Mouse (Mus musculus) midbrain, embryonic 15.5 days (tissue): ENCODE results near the gene Serpine2. TPM values are rescaled to one million over a fixed set of nuclear protein-coding genes. Genes with fewer than 3 reads are reported as not detected.

Source experiments
- ATAC-seq: fragments of 200-750 bp; cut with Nextera tagmentation; replicated peaks from 2 replicates; pipeline ENCODE4 v1.8.0; 2017; ENCODE audit warnings: moderate TSS enrichment
- H3K27ac ChIP-seq: fragments of 300-500 bp; sonication (generic); 2 replicates; pipeline ENCODE4 v1.5.1; 2015; ENCODE audit warnings: mild to moderate bottlenecking, inconsistent platforms
- H3K27me3 ChIP-seq: fragments of 300-500 bp; sonication (generic); replicated peaks from 2 replicates; pipeline ENCODE4 v1.6.1; 2015; ENCODE audit warnings: inconsistent platforms
- H3K36me3 ChIP-seq: fragments of 300-500 bp; sonication (generic); replicated peaks from 2 replicates; pipeline ENCODE4 v1.6.1; 2015; ENCODE audit warnings: inconsistent platforms
- H3K4me1 ChIP-seq: fragments of 300-500 bp; sonication (generic); 2 replicates; pipeline ENCODE4 v1.6.1; 2015; ENCODE audit warnings: inconsistent platforms
- H3K4me2 ChIP-seq: fragments of 300-500 bp; sonication (generic); 2 replicates; pipeline ENCODE4 v1.6.1; 2015; ENCODE audit warnings: inconsistent platforms, mild to moderate bottlenecking, moderate library complexity
- H3K4me3 ChIP-seq: fragments of 300-500 bp; sonication (generic); 2 replicates; pipeline ENCODE4 v1.5.1; 2015; ENCODE audit warnings: mild to moderate bottlenecking, inconsistent platforms
- H3K9ac ChIP-seq: fragments of 300-500 bp; sonication (generic); 2 replicates; pipeline ENCODE4 v1.6.1; 2015; ENCODE audit warnings: mild to moderate bottlenecking, inconsistent platforms
- H3K9me3 ChIP-seq: fragments of 300-500 bp; sonication (generic); 2 replicates; pipeline ENCODE4 v1.6.1; 2016; ENCODE audit warnings: inconsistent platforms
- WGBS: fragments of 180-500 bp; shearing (Covaris S2); methylation state at CpG from one replicate; pipeline ENCODE4 v1.1.7; 2015; ENCODE audit warnings: mixed read lengths; 5-methylcytosine and 5-hydroxymethylcytosine counted together
- polyA plus RNA-seq: library from polyadenylated mRNA; unstranded; fragments of >200 nt; fragmentation: Nextera tagmentation; extraction: Ambion mirVana; gene quantifications from 2 replicates; pipeline ENCODE4 v1.2.1, GENCODE M21; 2015

The Serpine2 gene
- polyA plus RNA-seq, 1 experiment from 2014 or later = 201 TPM

GRCm38 (mm10) chr1:79762282-79763250 lies 98.4 kb downstream of the Serpine2 start:
- no peaks in the 10 kb centered on the region for H3K27me3 ChIP-seq
- no peaks in the 10 kb centered on the region for H3K36me3 ChIP-seq
- WGBS = 64% methylated on average over 16 of the region's 16 CpGs
- H3K4me3 ChIP-seq = peak overlapping the region; percentile 81
- H3K9me3 ChIP-seq = no peaks in the 10 kb centered on the region
- peak overlapping the region; percentile 59 for H3K27ac ChIP-seq
- peak overlapping the region; percentile 85 for H3K9ac ChIP-seq
- H3K4me1 ChIP-seq = peaks cover 35% of the 10 kb centered on the region
- H3K4me2 ChIP-seq = peak overlapping the region; percentile 76
- peak; percentile 1; the same call in 1 of the 2 replicates for ATAC-seq

DNA sequence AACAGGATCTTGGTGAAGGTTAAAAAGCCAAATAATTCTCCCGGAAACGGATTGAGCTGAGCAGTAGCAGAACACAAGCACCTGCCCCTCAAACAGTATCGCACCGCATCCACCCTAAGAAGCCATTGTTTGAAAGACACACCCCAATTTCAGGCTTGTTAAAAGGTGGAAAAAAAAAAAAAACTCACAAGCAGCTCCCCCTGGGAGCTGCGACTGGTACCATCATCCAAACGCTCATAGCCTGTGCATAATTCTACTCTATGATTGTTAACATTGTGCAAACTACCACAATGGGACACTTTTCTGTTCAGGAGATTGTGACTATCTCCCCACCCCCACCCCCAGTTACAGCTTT lies 99.1 kb downstream of the Serpine2 start:
- 5% methylated on average over 6 of the region's 6 CpGs for WGBS
- H3K4me1 ChIP-seq = peaks cover 38% of the 10 kb centered on the region
- peak; percentile 64 for ATAC-seq
- peak overlapping the region; percentile 76 for H3K4me2 ChIP-seq
- H3K27me3 ChIP-seq = no peaks in the 10 kb centered on the region
- H3K27ac ChIP-seq = peak overlapping the region; percentile 59
- H3K9ac ChIP-seq = peak overlapping the region; percentile 85
- H3K4me3 ChIP-seq = peak overlapping the region; percentile 81
- H3K36me3 ChIP-seq = no peaks in the 10 kb centered on the region
- H3K9me3 ChIP-seq = no peaks in the 10 kb centered on the region

- Histone ChIP-seq H3K27me3 (no peaks in the 10 kb centered on the region), H3K27ac (peak overlapping the region; percentile 59), H3K4me1 (peaks cover 39% of the 10 kb centered on the region), H3K9ac (peak overlapping the region; percentile 85), H3K4me2 (peak overlapping the region; percentile 76), H3K9me3 (no peaks in the 10 kb centered on the region), H3K4me3 (peak overlapping the region; percentile 81), H3K36me3 (no peaks in the 10 kb centered on the region)
- ATAC-seq = peak; percentile 98
- WGBS = under 1% methylated on average over 65 of the region's 65 CpGs
Observed at GRCm38 (mm10) chr1:79761106-79761916, 99.7 kb downstream of the Serpine2 start.

GRCm38 (mm10) chr1:79760656-79761055 lies 100.3 kb downstream of the Serpine2 start:
- H3K27ac ChIP-seq = no peak overlapping the region
- H3K9me3 ChIP-seq = no peaks in the 10 kb centered on the region
- H3K9ac ChIP-seq = peak overlapping the region; percentile 85
- H3K4me1 ChIP-seq = peaks cover 39% of the 10 kb centered on the region
- no peaks in the 10 kb centered on the region for H3K36me3 ChIP-seq
- 7% methylated on average over 11 of the region's 11 CpGs for WGBS
- peak; percentile 22; the same call in 1 of the 2 replicates for ATAC-seq
- peak overlapping the region; percentile 76 for H3K4me2 ChIP-seq
- peak overlapping the region; percentile 81 for H3K4me3 ChIP-seq
- H3K27me3 ChIP-seq = no peaks in the 10 kb centered on the region

DNA sequence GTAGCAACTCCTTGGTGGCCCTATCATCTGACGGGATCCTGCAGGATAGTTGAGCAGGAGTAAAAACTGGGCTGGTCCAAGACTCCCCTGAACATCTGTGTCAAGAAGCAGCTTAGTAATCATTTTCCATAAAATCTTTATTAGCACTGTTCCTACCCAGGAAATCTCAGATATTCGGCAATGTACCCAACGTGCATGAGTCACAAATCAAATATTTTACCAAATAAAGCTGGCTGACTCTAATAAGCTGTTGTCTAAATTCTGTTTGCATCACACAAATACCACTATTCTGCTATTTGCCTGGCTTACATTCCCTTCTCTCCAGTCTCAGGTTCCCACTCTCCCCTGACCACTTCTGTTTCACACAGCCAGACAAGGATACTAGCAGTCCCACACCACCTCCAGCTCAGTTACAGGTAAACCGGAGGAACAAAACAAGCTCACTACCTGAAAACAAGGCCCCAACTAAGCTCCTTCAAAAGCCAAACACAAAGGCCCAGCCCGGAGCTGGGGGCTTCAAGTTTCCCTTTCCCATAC lies 101.5 kb downstream of the Serpine2 start:
- peak overlapping the region; percentile 6; the same call in 1 of the 2 replicates for H3K27ac ChIP-seq
- no peak for ATAC-seq
- H3K4me1 ChIP-seq = peaks cover 39% of the 10 kb centered on the region
- H3K36me3 ChIP-seq = no peaks in the 10 kb centered on the region
- peak overlapping the region; percentile 76 for H3K4me2 ChIP-seq
- peak overlapping the region; percentile 29 for H3K9ac ChIP-seq
- WGBS = 62% methylated on average over 5 of the region's 5 CpGs
- H3K9me3 ChIP-seq = no peaks in the 10 kb centered on the region
- H3K4me3 ChIP-seq = peak overlapping the region; percentile 26
- H3K27me3 ChIP-seq = no peaks in the 10 kb centered on the region

DNA sequence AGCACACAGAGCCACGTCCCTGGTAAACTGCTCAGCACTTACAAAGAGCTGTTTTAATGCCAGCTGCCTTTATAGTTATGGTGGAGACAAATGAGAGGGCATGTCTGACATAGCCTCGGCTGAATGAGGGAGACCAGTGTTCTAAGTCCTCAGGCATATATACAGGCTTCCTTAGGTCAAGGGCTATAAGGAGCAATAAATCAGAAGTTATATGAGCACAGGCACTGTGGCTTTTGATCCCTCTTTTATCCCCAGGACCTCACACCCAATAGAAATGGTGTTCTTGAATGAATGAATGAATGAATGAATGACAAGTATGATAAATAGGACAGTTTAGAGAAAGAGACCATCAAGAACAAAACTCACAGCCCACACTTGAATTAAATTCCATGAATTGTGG lies 102.0 kb downstream of the Serpine2 start:
- 64% methylated on average over 2 of the region's 2 CpGs for WGBS
- Histone ChIP-seq H3K27me3 (no peaks in the 10 kb centered on the region), H3K27ac (no peak overlapping the region), H3K9me3 (no peaks in the 10 kb centered on the region), H3K36me3 (no peaks in the 10 kb centered on the region), H3K4me3 (no peak overlapping the region), H3K9ac (no peak overlapping the region), H3K4me1 (peaks cover 39% of the 10 kb centered on the region), H3K4me2 (no peak overlapping the region)
- no peak for ATAC-seq

- no peak for ATAC-seq
- Histone ChIP-seq H3K4me1 (peaks cover 36% of the 10 kb centered on the region), H3K4me3 (no peak overlapping the region), H3K9ac (no peak overlapping the region), H3K9me3 (no peaks in the 10 kb centered on the region), H3K4me2 (no peak overlapping the region), H3K27me3 (no peaks in the 10 kb centered on the region), H3K36me3 (no peaks in the 10 kb centered on the region), H3K27ac (no peak overlapping the region)
- 77% methylated on average over 4 of the region's 4 CpGs for WGBS
Observed at GRCm38 (mm10) chr1:79757597-79757996, 103.4 kb downstream of the Serpine2 start.

DNA sequence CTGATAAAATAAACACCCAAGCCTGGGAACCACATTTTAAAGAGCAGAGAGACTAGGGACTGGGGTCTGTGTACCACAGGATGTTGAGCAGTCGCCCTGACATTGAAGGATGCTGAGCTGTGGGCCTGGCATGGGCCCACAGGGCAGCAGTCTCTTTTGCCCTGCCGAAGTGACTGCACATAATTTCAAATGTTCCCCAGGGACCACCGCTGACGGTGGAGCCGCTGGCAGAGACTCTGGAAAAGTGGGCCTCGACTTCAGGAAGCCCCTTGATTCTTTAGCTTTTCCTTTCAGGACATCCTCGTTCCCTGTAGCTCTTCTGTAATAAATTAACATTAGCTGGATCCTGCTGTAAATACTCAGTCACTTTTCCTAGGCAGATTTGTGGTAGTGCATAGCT lies 103.8 kb downstream of the Serpine2 start:
- ATAC-seq = no peak

GRCm38 (mm10) chr1:79756417-79756816 lies 104.6 kb downstream of the Serpine2 start:
- 97% methylated on average over 5 of the region's 5 CpGs for WGBS
- peaks cover 28% of the 10 kb centered on the region for H3K4me1 ChIP-seq
- no peak overlapping the region for H3K4me3 ChIP-seq
- no peak overlapping the region for H3K27ac ChIP-seq
- H3K36me3 ChIP-seq = peaks cover 7% of the 10 kb centered on the region; the same call in 1 of the 2 replicates
- H3K27me3 ChIP-seq = no peaks in the 10 kb centered on the region
- H3K9me3 ChIP-seq = no peaks in the 10 kb centered on the region
- no peak overlapping the region for H3K9ac ChIP-seq
- no peak for ATAC-seq
- no peak overlapping the region for H3K4me2 ChIP-seq

More for the DNA sequence above, 103.8 kb downstream of the Serpine2 start:
- H3K9ac ChIP-seq = no peak overlapping the region
- H3K4me2 ChIP-seq = no peak overlapping the region
- H3K27ac ChIP-seq = no peak overlapping the region
- 0 out of 2 replicates have a peak, but pooled peaks cover under 1% of the 10 kb centered on the region for H3K36me3 ChIP-seq
- 59% methylated on average over 7 of the region's 7 CpGs for WGBS
- H3K27me3 ChIP-seq = no peaks in the 10 kb centered on the region
- H3K9me3 ChIP-seq = no peaks in the 10 kb centered on the region
- peaks cover 31% of the 10 kb centered on the region for H3K4me1 ChIP-seq
- H3K4me3 ChIP-seq = no peak overlapping the region

- Histone ChIP-seq H3K9me3 (no peaks in the 10 kb centered on the region), H3K4me1 (peaks cover 23% of the 10 kb centered on the region)
- 75% methylated on average over 2 of the region's 2 CpGs for WGBS
Observed at GRCm38 (mm10) chr1:79755376-79755775, 105.6 kb downstream of the Serpine2 start.

DNA sequence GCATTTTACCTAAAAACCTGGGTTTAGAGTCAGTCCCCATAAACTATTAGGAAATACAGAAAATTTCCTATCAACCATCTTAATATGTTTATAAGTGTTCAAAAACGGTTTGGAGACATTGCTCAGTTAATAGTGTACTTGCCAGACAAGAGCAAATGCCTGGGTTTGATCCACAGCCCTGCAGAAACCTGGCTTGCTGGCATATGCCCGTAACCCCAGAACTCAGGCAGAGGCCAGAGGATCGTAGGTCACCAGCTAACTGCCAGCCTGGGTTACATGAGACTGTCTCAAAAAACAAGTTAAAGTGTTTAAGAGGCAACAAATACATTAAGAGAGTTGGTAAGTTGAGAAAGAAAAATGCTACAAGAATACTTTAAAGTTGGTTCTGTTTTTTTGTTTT lies 106.0 kb downstream of the Serpine2 start:
- no peak overlapping the region for H3K4me3 ChIP-seq
- H3K27ac ChIP-seq = no peak overlapping the region
- no peak overlapping the region for H3K4me2 ChIP-seq
- H3K9ac ChIP-seq = no peak overlapping the region
- WGBS = 90% methylated on average over 3 of the region's 3 CpGs
- no peaks in the 10 kb centered on the region for H3K9me3 ChIP-seq
- no peak for ATAC-seq
- peaks cover 16% of the 10 kb centered on the region; the same call in 1 of the 2 replicates for H3K36me3 ChIP-seq
- H3K27me3 ChIP-seq = no peaks in the 10 kb centered on the region
- H3K4me1 ChIP-seq = peaks cover 20% of the 10 kb centered on the region

More at GRCm38 (mm10) chr1:79755376-79755775, 105.6 kb downstream of the Serpine2 start:
- Histone ChIP-seq H3K9ac (no peak overlapping the region), H3K27ac (no peak overlapping the region), H3K4me3 (no peak overlapping the region), H3K36me3 (peaks cover 14% of the 10 kb centered on the region; the same call in 1 of the 2 replicates), H3K27me3 (no peaks in the 10 kb centered on the region), H3K4me2 (no peak overlapping the region)
- ATAC-seq = no peak

- no peak overlapping the region for H3K4me3 ChIP-seq
- no peak overlapping the region for H3K27ac ChIP-seq
- H3K9me3 ChIP-seq = no peaks in the 10 kb centered on the region
- H3K27me3 ChIP-seq = no peaks in the 10 kb centered on the region
- WGBS = 91% methylated on average over 3 of the region's 3 CpGs
- H3K36me3 ChIP-seq = peaks cover 16% of the 10 kb centered on the region; the same call in 1 of the 2 replicates
- no peak overlapping the region for H3K4me2 ChIP-seq
- H3K9ac ChIP-seq = no peak overlapping the region
- ATAC-seq = no peak
- H3K4me1 ChIP-seq = peaks cover 5% of the 10 kb centered on the region; the same call in 1 of the 2 replicates
Observed at GRCm38 (mm10) chr1:79753456-79753855, 107.5 kb downstream of the Serpine2 start.
